Mouse (Mus musculus) adrenal gland, adult 8-10 months (tissue): ENCODE measurements around the gene Ascl2. TPM values are rescaled to one million over a fixed set of nuclear protein-coding genes. Genes with fewer than 3 reads are reported as not detected.

ENCODE experiments used
- DNase-seq: peaks from one replicate; pipeline ENCODE4 v3.0.0; 2022
- total RNA-seq, 4 experiments: library from RNA; stranded (reverse); gene quantifications; 2 replicates each; pipeline ENCODE4 v1.2.4; 2022

Ascl2 gene
- total RNA-seq: 1 to 10 TPM in 1 of 4 experiments, under 1 TPM in 1, not detected in 2; 0.75 to 2.0 TPM

- peak; percentile 28 for DNase-seq
Observed at GRCm38 (mm10) chr7:142968809-142969511, at the start of gene Ascl2. Ascl2 (minus strand) TSS chr7:142969264.

GRCm38 (mm10) chr7:143017181-143017580 lies 48.1 kb upstream of the Ascl2 start:
- no peak for DNase-seq

- no peak for DNase-seq
Observed at GRCm38 (mm10) chr7:143016424-143017142, 47.5 kb upstream of the Ascl2 start.

GRCm38 (mm10) chr7:143015755-143016423 lies 46.8 kb upstream of the Ascl2 start:
- DNase-seq: peak; percentile 71

- DNase-seq: peak; percentile 62
Observed at GRCm38 (mm10) chr7:143014862-143015659, 46.0 kb upstream of the Ascl2 start.

GRCm38 (mm10) chr7:143013420-143014178 lies 44.5 kb upstream of the Ascl2 start:
- peak; percentile 87 for DNase-seq

GRCm38 (mm10) chr7:143012230-143012875 lies 43.3 kb upstream of the Ascl2 start:
- no peak for DNase-seq

GRCm38 (mm10) chr7:143011226-143011625 lies 42.2 kb upstream of the Ascl2 start:
- no peak for DNase-seq

GRCm38 (mm10) chr7:143009996-143010395 lies 40.9 kb upstream of the Ascl2 start:
- no peak for DNase-seq

GRCm38 (mm10) chr7:143008996-143009665 lies 40.1 kb upstream of the Ascl2 start:
- DNase-seq: no peak

GRCm38 (mm10) chr7:143008370-143008926 lies 39.4 kb upstream of the Ascl2 start:
- no peak for DNase-seq

GRCm38 (mm10) chr7:143007599-143008369 lies 38.7 kb upstream of the Ascl2 start:
- peak; percentile 84 for DNase-seq

- DNase-seq: no peak
Observed at GRCm38 (mm10) chr7:143006756-143007598, 37.9 kb upstream of the Ascl2 start.

GRCm38 (mm10) chr7:143006097-143006755 lies 37.2 kb upstream of the Ascl2 start:
- DNase-seq: no peak

- DNase-seq: no peak
Observed at GRCm38 (mm10) chr7:143005344-143006096, 36.5 kb upstream of the Ascl2 start.

GRCm38 (mm10) chr7:143004727-143005343 lies 35.8 kb upstream of the Ascl2 start, which contains the start of gene Tspan32:
Tspan32 (plus strand) TSS chr7:143005046.
- no peak for DNase-seq
